ENCODE assay signal across 11 mouse cellular contexts in genomic region chr15:7925382-7925781, GRCm38 (mm10).
A peak's percentile ranks its signal among the peaks of the same experiment; 100 is the strongest.
DNase-seq lines count a peak whose midpoint lies in the region; ATAC-seq and TF ChIP-seq lines count a peak whose summit lies in the region.
"Had no signal": no experiment of that assay in that cellular context is flagged by ENCODE, and none has a peak within 500 bp of the region (broad histone marks: within the 10 kb centered on the region; RNA-seq: fewer than 3 reads in every experiment).

No protein-coding gene starts in this region.

- H3K27ac ChIP-seq in liver, postnatal 0 days (ENCODE audit: low read depth), result no peak overlapping the region
- no peak overlapping the region for H3K27ac ChIP-seq in liver, embryonic 12.5 days
- no peak overlapping the region for H3K27ac ChIP-seq in ES-E14 (ENCODE audit: insufficient read depth, low read depth, low read length, poor library complexity, severe bottlenecking)
- H3K27ac ChIP-seq in lung, postnatal 0 days (ENCODE audit: low read length), result no peak overlapping the region

- TF ChIP-seq EP300 in liver, postnatal 0 days (IDR thresholded peaks at IDR 0.05; ENCODE audit: low read depth), result no peak
- TF ChIP-seq EP300 in lung, postnatal 0 days (IDR thresholded peaks at IDR 0.05), result no peak

- no peaks in the 10 kb centered on the region for H3K4me1 ChIP-seq in liver, postnatal 0 days (ENCODE audit: insufficient read depth)
- H3K4me1 ChIP-seq in liver, embryonic 12.5 days, result no peaks in the 10 kb centered on the region
- H3K4me1 ChIP-seq in ES-E14 (ENCODE audit: control insufficient read depth in 2 of 2, insufficient read depth in 2 of 2, low read length in 2 of 2, poor library complexity in 1 of 2), result no peaks in the 10 kb centered on the region
- H3K4me1 ChIP-seq in lung, postnatal 0 days (ENCODE audit: insufficient read depth, low read depth, low read length), result no peaks in the 10 kb centered on the region

- H3K9me3 ChIP-seq in liver, postnatal 0 days (ENCODE audit: low read length), result no peaks in the 10 kb centered on the region
- H3K9me3 ChIP-seq in liver, embryonic 12.5 days (replicated peaks), result no peaks in the 10 kb centered on the region
- no peaks in the 10 kb centered on the region for H3K9me3 ChIP-seq in ES-E14 (ENCODE audit: control insufficient read depth, insufficient read depth, low read depth, low read length)
- H3K9me3 ChIP-seq in lung, postnatal 0 days (ENCODE audit: low read length), result no peaks in the 10 kb centered on the region

- no peak overlapping the region for H3K4me3 ChIP-seq in liver, postnatal 0 days (ENCODE audit: low read depth, low read length)
- no peak overlapping the region for H3K4me3 ChIP-seq in liver, embryonic 12.5 days
- no peak overlapping the region for H3K4me3 ChIP-seq in ES-E14 (ENCODE audit: insufficient read depth in 1 of 2, low read depth in 1 of 2, low read length in 2 of 2, poor library complexity in 1 of 2, severe bottlenecking in 1 of 2)
- no peak overlapping the region for H3K4me3 ChIP-seq in lung, postnatal 0 days (ENCODE audit: low read depth, low read length)

- no peaks in the 10 kb centered on the region for H3K27me3 ChIP-seq in liver, postnatal 0 days (ENCODE audit: insufficient read depth, low read length)
- no peaks in the 10 kb centered on the region for H3K27me3 ChIP-seq in liver, embryonic 12.5 days (replicated peaks)
- H3K27me3 ChIP-seq in lung, postnatal 0 days (replicated peaks; ENCODE audit: insufficient read depth, low read length), result no peaks in the 10 kb centered on the region

- no peak overlapping the region for H3K9ac ChIP-seq in liver, postnatal 0 days (replicated peaks)
- H3K9ac ChIP-seq in liver, embryonic 12.5 days, result no peak overlapping the region
- no peak overlapping the region for H3K9ac ChIP-seq in ES-E14 (ENCODE audit: insufficient read depth, low read depth, low read length, poor library complexity, severe bottlenecking)
- H3K9ac ChIP-seq in lung, postnatal 0 days (replicated peaks; ENCODE audit: low read depth), result no peak overlapping the region

- no peaks in the 10 kb centered on the region for H3K36me3 ChIP-seq in liver, postnatal 0 days (replicated peaks; ENCODE audit: insufficient read depth, low read length)
- peaks cover 4% of the 10 kb centered on the region; the same call in 1 of the 2 replicates for H3K36me3 ChIP-seq in liver, embryonic 12.5 days
- peaks cover 6% of the 10 kb centered on the region; the same call in 1 of the 2 replicates for H3K36me3 ChIP-seq in ES-E14 (ENCODE audit: control insufficient read depth, insufficient read depth, low read length, poor library complexity, severe bottlenecking)
- 0 out of 2 replicates have a peak, but pooled peaks cover 6% of the 10 kb centered on the region for H3K36me3 ChIP-seq in lung, postnatal 0 days (ENCODE audit: insufficient read depth, low read length)

- ATAC-seq in liver, postnatal 0 days, result no peak
- no peak for ATAC-seq in liver, embryonic 12.5 days
- no peak for ATAC-seq in lung, postnatal 0 days

- TF ChIP-seq CTCF in liver, postnatal 0 days (IDR thresholded peaks at IDR 0.05; ENCODE audit: low read depth), result peak; percentile 41
- TF ChIP-seq CTCF in lung, postnatal 0 days (IDR thresholded peaks at IDR 0.05), result peak; percentile 72

- no peak for DNase-seq in liver, postnatal 0 days
- DNase-seq in ES-E14 (ENCODE audit: low read depth, low spot score), result peak; percentile 11
- peak; percentile 47 for DNase-seq in lung, postnatal 0 days (ENCODE audit: low spot score)
- DNase-seq in thymus, postnatal 10 days (ENCODE audit: low spot score in 2 of 2), result peak; percentile 6 to 41
- no peak for DNase-seq in heart, adult 18-20 months
- no peak for DNase-seq in kidney, postnatal 25 days
- DNase-seq in adrenal gland, adult 2 months, result no peak
- DNase-seq: cerebellum, adult 18-20 months; heart, postnatal 36 days; right cerebral cortex, postnatal 25 days had no signal

- no peak overlapping the region for H3K4me2 ChIP-seq in liver, postnatal 0 days (ENCODE audit: low read depth, low read length)
- H3K4me2 ChIP-seq in liver, embryonic 12.5 days, result no peak overlapping the region
- H3K4me2 ChIP-seq in lung, postnatal 0 days (replicated peaks; ENCODE audit: low read depth, low read length), result no peak overlapping the region

- 83% methylated on average over 4 of the region's 4 CpGs for WGBS in liver, postnatal 0 days (ENCODE audit: insufficient replicate concordance)
- 71% methylated on average over 4 of the region's 4 CpGs for whole genome bisulfite sequencing in liver, embryonic 12.5 days (ENCODE audit: insufficient replicate concordance)
- 71% methylated on average over 4 of the region's 4 CpGs for WGBS in lung, postnatal 0 days

- in situ Hi-C loops in ES-E14 (cut with MboI; ENCODE audit: low sequenced_read_pairs in 2 of 2, unreplicated experiment in 2 of 2), result no loop called here

TF ChIP-seq in ES-E14, 5 proteins besides CTCF, POLR2A, EP300 and RAD21:
- no peak for TF ChIP-seq MAFK (IDR thresholded peaks at IDR 0.05; ENCODE audit: insufficient read depth, low read depth, low read length)
- no peak for TF ChIP-seq ZC3H11A (IDR thresholded peaks at IDR 0.05; ENCODE audit: borderline replicate concordance, low read depth, low read length)
- no peak for TF ChIP-seq ZNF384 (IDR thresholded peaks at IDR 0.05; ENCODE audit: low read depth, low read length)
- TF ChIP-seq CHD2 (IDR thresholded peaks at IDR 0.05; ENCODE audit: low read depth, low read length), result no peak
- no peak for TF ChIP-seq HCFC1 (IDR thresholded peaks at IDR 0.05; ENCODE audit: borderline replicate concordance, insufficient read depth, low read length)

Comparison
In these comparisons a context has a peak if more than half of its experiments do, and no peak if none do; other contexts are left out.
1. DNase-seq: peak in ES-E14 (single experiment), lung, postnatal 0 days (single experiment) and thymus, postnatal 10 days (2 of 2); none in liver, postnatal 0 days (single experiment), heart, adult 18-20 months (0 of 2), kidney, postnatal 25 days (0 of 2) and adrenal gland, adult 2 months (single experiment).